Mouse (Mus musculus): ENCODE results near the gene Slc25a43.

GRCm38 (mm10) chrX:36775520-36775919, 32.1 kb downstream of the Slc25a43 start:
- TF ChIP-seq CTCF (IDR thresholded peaks at IDR 0.05; ENCODE audit: borderline replicate concordance, insufficient read depth, low read length) (no peak), POLR2A (IDR thresholded peaks at IDR 0.05; ENCODE audit: low read depth, low read length) (no peak)
